Mouse (Mus musculus) hindbrain, embryonic 11.5 days (tissue): ENCODE data around the gene Cela3a. TPM values are rescaled to one million over a fixed set of nuclear protein-coding genes. Genes with fewer than 3 reads are reported as not detected.

ENCODE experiments used
- ATAC-seq: fragments of 200-750 bp; cut with Nextera tagmentation; 2 replicates; pipeline ENCODE4 v1.8.0; 2017; ENCODE audit warnings: mild to moderate bottlenecking, moderate TSS enrichment, moderate library complexity; ENCODE audit not compliant: low FRiP score
- DNase-seq: peaks from one replicate; pipeline ENCODE4 v3.0.0-alpha.2; 2015; ENCODE audit warnings: low spot score
- H3K27ac ChIP-seq: fragments of 300-500 bp; sonication (generic); 2 replicates; pipeline ENCODE4 v1.5.1; 2014; ENCODE audit warnings: mild to moderate bottlenecking, low read depth, low read length
- H3K27me3 ChIP-seq: fragments of 300-500 bp; sonication (generic); 2 replicates; pipeline ENCODE4 v1.6.1; 2014; ENCODE audit warnings: mild to moderate bottlenecking, low read length, moderate library complexity, mixed read lengths; ENCODE audit not compliant: control insufficient read depth, insufficient read depth
- H3K36me3 ChIP-seq: fragments of 300-500 bp; sonication (generic); 2 replicates; pipeline ENCODE4 v1.6.1; 2014; ENCODE audit warnings: mild to moderate bottlenecking, low read length, moderate library complexity, mixed read lengths; ENCODE audit not compliant: control insufficient read depth, insufficient read depth
- H3K4me1 ChIP-seq: fragments of 300-500 bp; sonication (generic); replicated peaks from 2 replicates; pipeline ENCODE4 v1.6.1; 2014; ENCODE audit warnings: low read length, mixed read lengths; ENCODE audit not compliant: control insufficient read depth, insufficient read depth
- H3K4me2 ChIP-seq: fragments of 300-500 bp; sonication (generic); replicated peaks from 2 replicates; pipeline ENCODE4 v1.6.1; 2014; ENCODE audit warnings: mild to moderate bottlenecking, low read depth, low read length
- H3K4me3 ChIP-seq: fragments of 300-500 bp; sonication (generic); 2 replicates; pipeline ENCODE4 v1.5.1; 2014; ENCODE audit warnings: low read depth, low read length
- H3K9ac ChIP-seq: fragments of 300-500 bp; sonication (generic); 2 replicates; pipeline ENCODE4 v1.6.1; 2014; ENCODE audit warnings: low read depth, low read length
- H3K9me3 ChIP-seq: fragments of 300-500 bp; sonication (generic); 2 replicates; pipeline ENCODE4 v1.6.1; 2016; ENCODE audit warnings: low read length; ENCODE audit not compliant: control insufficient read depth
- whole genome bisulfite sequencing: fragments of 180-500 bp; shearing (Covaris S2); extraction: QIAGEN DNeasy Blood & Tissue Kit; methylation state at CpG from one replicate; pipeline ENCODE4 v1.1.7; 2014; 5-methylcytosine and 5-hydroxymethylcytosine counted together
- polyA plus RNA-seq: library from polyadenylated mRNA; unstranded; fragments of >200 nt; fragmentation: Nextera tagmentation; extraction: Ambion mirVana; gene quantifications from 2 replicates; pipeline ENCODE4 v1.2.1, GENCODE M21; 2014

Gene Cela3a
- polyA plus RNA-seq, 1 experiment from 2014 or later, result not detected

DNA sequence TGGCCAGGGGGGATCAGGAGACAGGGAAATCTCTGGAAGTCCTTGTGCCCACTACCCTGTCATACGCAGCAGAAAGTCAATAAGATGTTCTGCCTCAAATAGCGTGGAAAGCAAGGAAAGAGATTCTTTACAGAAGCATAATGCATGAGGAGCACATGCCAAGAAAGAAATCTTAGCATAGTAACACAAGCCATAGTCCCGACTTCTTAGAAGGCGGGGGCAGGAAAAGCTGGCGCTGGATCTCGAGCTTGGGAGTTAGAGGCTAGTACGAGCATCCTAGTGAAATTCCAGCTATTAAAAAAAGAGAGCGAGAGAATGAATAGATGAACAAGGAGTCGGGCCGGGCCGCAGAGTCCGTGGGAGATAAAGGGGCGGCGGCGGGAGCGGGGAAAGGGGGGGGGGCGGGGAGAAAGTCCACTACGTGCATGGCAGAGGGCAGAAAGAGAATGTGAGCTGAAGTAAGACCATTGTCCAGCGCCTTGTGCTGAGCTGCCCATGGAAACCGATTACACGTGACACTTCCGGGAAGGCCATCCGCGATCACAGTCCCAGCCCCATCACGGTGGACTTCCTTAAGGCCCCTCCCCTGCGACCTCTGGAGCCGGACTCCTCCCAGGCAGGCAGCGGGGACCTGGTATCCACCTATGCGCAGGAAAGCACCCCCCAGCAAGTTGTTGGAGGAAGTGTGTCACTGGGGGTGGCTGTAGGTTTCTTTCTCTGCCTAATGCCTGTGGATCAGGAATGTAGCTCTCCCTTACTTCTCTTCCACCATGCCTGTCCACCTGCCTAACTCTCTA is 39.4 kb downstream of the Cela3a start:
- Histone ChIP-seq H3K27ac (no peak overlapping the region), H3K36me3 (no peaks in the 10 kb centered on the region), H3K9me3 (no peaks in the 10 kb centered on the region), H3K4me2 (peak overlapping the region; percentile 57), H3K4me3 (peak overlapping the region; percentile 28; the same call in 1 of the 2 replicates), H3K27me3 (no peaks in the 10 kb centered on the region), H3K9ac (peak overlapping the region; percentile 46), H3K4me1 (no peaks in the 10 kb centered on the region)
- 12% methylated on average over 26 of the region's 29 CpGs for WGBS
- ATAC-seq (no peak), DNase-seq (peak; percentile 63)

- DNase-seq (no peak), ATAC-seq (no peak)
- H3K27ac ChIP-seq, result no peak overlapping the region
- no peaks in the 10 kb centered on the region for H3K27me3 ChIP-seq
- no peaks in the 10 kb centered on the region for H3K9me3 ChIP-seq
- H3K9ac ChIP-seq, result no peak overlapping the region
- WGBS, result 21% methylated on average over 1 of the region's 1 CpGs
- H3K36me3 ChIP-seq, result no peaks in the 10 kb centered on the region
- H3K4me2 ChIP-seq, result no peak overlapping the region
- H3K4me3 ChIP-seq, result no peak overlapping the region
- H3K4me1 ChIP-seq, result no peaks in the 10 kb centered on the region
Measured at GRCm38 (mm10) chr4:137368198-137368597, 41.4 kb downstream of the Cela3a start.

GRCm38 (mm10) chr4:137367275-137368088 is 42.1 kb downstream of the Cela3a start:
- Histone ChIP-seq H3K36me3 (no peaks in the 10 kb centered on the region), H3K27ac (no peak overlapping the region), H3K4me1 (no peaks in the 10 kb centered on the region), H3K4me3 (no peak overlapping the region), H3K9ac (no peak overlapping the region), H3K27me3 (no peaks in the 10 kb centered on the region), H3K9me3 (no peaks in the 10 kb centered on the region), H3K4me2 (no peak overlapping the region)
- 58% methylated on average over 5 of the region's 5 CpGs for WGBS
- ATAC-seq (no peak), DNase-seq (no peak)

DNA sequence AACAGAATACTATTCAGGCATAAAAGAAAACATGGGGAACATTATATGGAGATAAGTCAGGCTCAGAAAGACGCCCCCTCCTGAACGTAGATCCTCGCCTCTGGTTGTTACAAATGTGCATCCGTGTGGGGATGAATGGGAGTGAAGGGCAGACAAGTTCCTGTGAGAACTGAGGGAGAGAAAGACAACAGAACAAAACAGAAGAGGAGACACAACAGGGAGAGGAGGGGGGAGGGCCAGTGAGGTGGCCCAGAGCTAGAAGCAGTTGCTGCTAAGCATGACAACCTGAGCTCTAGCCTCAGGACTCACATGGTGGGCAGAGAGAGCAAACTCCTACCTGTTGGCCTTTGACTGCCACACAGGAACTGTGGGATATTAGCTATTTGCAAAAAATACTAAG is 43.5 kb downstream of the Cela3a start:
- H3K36me3 ChIP-seq, result no peaks in the 10 kb centered on the region
- 81% methylated on average over 4 of the region's 4 CpGs for WGBS
- H3K27ac ChIP-seq, result no peak overlapping the region
- H3K4me2 ChIP-seq, result no peak overlapping the region
- ATAC-seq (no peak), DNase-seq (no peak)
- H3K9ac ChIP-seq, result no peak overlapping the region
- H3K27me3 ChIP-seq, result no peaks in the 10 kb centered on the region
- H3K4me3 ChIP-seq, result no peak overlapping the region
- H3K4me1 ChIP-seq, result no peaks in the 10 kb centered on the region
- no peaks in the 10 kb centered on the region for H3K9me3 ChIP-seq

DNA sequence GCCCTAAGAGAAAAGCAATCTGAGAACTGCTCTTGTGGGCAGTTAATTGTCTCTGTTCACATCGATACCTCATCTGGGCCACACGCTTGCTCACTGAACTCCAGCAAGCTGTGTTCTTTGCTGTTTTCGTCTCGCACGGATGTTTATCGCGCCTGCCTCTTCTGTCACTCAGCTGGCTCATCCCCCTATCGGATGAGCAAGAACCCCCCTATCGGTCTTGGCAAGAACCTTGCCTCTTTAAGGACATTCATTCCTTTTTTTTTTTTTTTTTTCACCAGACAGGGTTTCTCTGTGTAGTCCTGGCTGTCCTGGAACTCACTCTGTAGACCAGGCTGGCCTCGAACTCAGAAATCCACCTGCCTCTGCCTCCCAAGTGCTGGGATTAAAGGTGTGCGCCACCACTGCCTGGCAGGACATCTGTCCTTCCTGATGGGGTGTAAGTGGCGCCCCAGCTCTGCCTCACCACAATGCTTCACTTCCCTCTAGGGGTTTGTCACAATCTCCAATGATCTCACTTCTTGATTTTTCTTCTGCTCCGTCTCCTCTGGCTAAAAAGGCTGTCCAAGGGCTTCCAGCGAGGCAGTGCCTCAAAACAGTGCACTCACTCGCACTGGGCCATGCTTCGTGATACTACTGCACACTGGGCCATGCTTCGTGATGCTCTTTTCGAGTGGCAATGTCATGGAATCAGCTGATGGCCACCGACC is 44.1 kb downstream of the Cela3a start:
- no peak overlapping the region for H3K27ac ChIP-seq
- H3K9ac ChIP-seq, result no peak overlapping the region
- H3K4me1 ChIP-seq, result no peaks in the 10 kb centered on the region
- no peaks in the 10 kb centered on the region for H3K27me3 ChIP-seq
- WGBS, result 85% methylated on average over 19 of the region's 19 CpGs
- no peak for DNase-seq
- no peak overlapping the region for H3K4me2 ChIP-seq
- no peaks in the 10 kb centered on the region for H3K36me3 ChIP-seq
- H3K9me3 ChIP-seq, result no peaks in the 10 kb centered on the region
- H3K4me3 ChIP-seq, result no peak overlapping the region
- ATAC-seq, result no peak

DNA sequence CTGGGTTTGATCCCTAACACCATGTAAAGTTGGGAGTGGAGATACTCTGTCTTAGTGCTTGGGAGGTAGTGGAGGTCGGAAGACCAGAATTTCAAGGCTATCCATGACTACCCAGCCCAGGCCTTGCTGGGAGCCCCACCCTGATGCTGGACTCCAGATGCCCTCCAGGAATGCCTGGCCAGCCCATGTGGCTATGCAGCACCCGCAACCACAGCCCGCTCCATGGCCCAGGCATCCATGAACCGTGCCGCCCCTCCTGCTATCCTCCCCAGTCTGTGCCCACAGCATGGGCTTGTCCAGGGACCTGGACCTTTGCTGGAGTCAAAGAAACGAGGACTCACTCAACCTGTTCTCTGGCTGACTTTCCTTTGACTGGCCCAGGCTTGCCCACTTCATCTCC is 44.8 kb downstream of the Cela3a start:
- Histone ChIP-seq H3K9me3 (no peaks in the 10 kb centered on the region), H3K4me3 (no peak overlapping the region), H3K27me3 (no peaks in the 10 kb centered on the region), H3K4me1 (no peaks in the 10 kb centered on the region), H3K4me2 (no peak overlapping the region), H3K9ac (no peak overlapping the region), H3K27ac (no peak overlapping the region), H3K36me3 (no peaks in the 10 kb centered on the region)
- WGBS, result 89% methylated on average over 6 of the region's 6 CpGs
- no peak for DNase-seq
- ATAC-seq, result no peak

DNA sequence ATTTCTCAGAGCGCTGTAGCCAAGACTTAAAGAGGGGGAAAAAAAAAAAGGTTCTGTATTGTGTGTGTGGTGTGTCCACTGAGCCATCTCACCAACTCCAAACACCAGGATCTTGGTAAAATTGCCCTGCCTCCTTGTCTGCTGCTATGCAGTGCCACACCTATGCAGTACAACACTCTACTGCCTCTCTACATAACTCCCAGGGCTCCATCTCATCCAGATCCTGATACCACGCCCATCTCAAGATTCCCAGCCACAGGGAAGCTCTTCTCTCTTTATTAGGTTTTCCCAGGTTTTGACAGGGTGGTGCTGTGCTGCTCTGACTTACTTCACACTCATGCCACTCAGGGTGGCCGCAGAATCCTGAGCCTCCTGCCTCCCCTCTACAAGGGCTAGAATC is 48.6 kb downstream of the Cela3a start:
- Histone ChIP-seq H3K27me3 (no peaks in the 10 kb centered on the region), H3K9me3 (no peaks in the 10 kb centered on the region), H3K4me1 (no peaks in the 10 kb centered on the region), H3K9ac (no peak overlapping the region), H3K4me3 (no peak overlapping the region), H3K4me2 (no peak overlapping the region), H3K36me3 (no peaks in the 10 kb centered on the region), H3K27ac (no peak overlapping the region)
- ATAC-seq (no peak), DNase-seq (no peak)
- WGBS, result 77% methylated on average over 3 of the region's 3 CpGs

DNA sequence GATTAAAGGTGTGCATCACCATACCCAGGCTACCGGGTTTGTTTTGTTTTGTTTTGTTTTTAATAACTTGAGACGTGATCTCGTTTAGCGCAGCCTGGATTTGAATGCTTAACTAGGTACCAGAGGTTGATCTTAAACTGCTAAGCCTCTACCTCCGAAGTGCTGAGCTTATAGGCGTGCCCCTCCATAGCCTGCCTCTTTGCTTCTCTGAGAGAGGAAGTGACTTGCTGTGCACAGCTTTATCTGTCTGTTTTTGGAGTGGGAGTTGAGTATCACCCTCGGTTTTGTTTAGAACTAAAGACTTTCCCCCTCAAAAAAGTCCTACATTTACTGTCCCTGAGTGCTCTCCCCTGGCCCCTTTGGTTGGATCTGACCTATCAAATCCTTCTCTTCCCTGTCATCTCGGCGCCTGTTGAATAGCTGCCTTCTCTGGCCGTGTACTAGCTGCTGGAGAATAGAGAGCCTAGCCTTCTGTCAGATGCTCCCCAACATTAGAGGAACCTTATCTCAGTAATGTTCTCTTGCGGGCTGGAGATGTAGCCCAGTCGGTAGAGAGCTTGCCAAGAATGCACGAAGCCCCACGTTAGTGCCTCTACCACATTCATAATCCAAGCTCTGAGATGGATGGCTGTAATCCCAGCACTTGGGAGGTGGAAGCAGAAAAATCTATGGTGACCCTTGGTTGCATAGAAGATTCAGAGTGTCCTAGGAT is 51.1 kb downstream of the Cela3a start:
- H3K4me2 ChIP-seq, result no peak overlapping the region
- H3K36me3 ChIP-seq, result no peaks in the 10 kb centered on the region
- DNase-seq (no peak), ATAC-seq (no peak)
- H3K27me3 ChIP-seq, result no peaks in the 10 kb centered on the region
- H3K27ac ChIP-seq, result no peak overlapping the region
- WGBS, result 64% methylated on average over 14 of the region's 14 CpGs
- H3K4me1 ChIP-seq, result no peaks in the 10 kb centered on the region
- H3K9ac ChIP-seq, result no peak overlapping the region
- no peak overlapping the region for H3K4me3 ChIP-seq
- no peaks in the 10 kb centered on the region for H3K9me3 ChIP-seq
